Mouse (Mus musculus) CH12.LX (cell line): ENCODE results near the gene Qsox1. TPM values are rescaled to one million over a fixed set of nuclear protein-coding genes. Genes with fewer than 3 reads are reported as not detected.

Source experiments
- DNase-seq: peaks from one replicate; pipeline ENCODE4 v3.0.0-alpha.2; 2013; ENCODE audit errors: extremely low read depth
- H3K27ac ChIP-seq: 2 replicates; pipeline ENCODE4 v1.5.1; 2012; ENCODE audit warnings: low read depth, mild to moderate bottlenecking, control low read depth, moderate library complexity; ENCODE audit not compliant: insufficient read depth
- H3K27me3 ChIP-seq: replicated peaks from 2 replicates; pipeline ENCODE3; 2012; ENCODE audit warnings: inconsistent platforms
- H3K36me3 ChIP-seq, 2 experiments: replicated peaks in 1 of 2; 2 replicates each; pipeline versions ENCODE3 to v1.6.1; 2012; ENCODE audit warnings: inconsistent platforms in 1 of 2, low read length in 1 of 2, mild to moderate bottlenecking in 1 of 2, mixed read lengths in 1 of 2, moderate library complexity in 1 of 2; ENCODE audit not compliant: control insufficient read depth in 1 of 2, insufficient read depth in 1 of 2
- H3K4me1 ChIP-seq, 2 experiments: 2 replicates each; pipeline ENCODE4 v1.6.1; 2012; ENCODE audit warnings: inconsistent platforms in 1 of 2, moderate library complexity in 1 of 2; ENCODE audit not compliant: insufficient read depth in 2 of 2, control insufficient read depth in 1 of 2
- H3K4me2 ChIP-seq: 2 replicates; pipeline ENCODE4 v1.6.1; 2012; ENCODE audit warnings: low read depth, mild to moderate bottlenecking, control low read depth; ENCODE audit not compliant: poor library complexity, insufficient read depth, severe bottlenecking
- H3K4me3 ChIP-seq, 3 experiments: fragments of 150-350 bp in 1 of 3; sonication (generic) in 1 of 3; replicated peaks in 1 of 3; 2 replicates each; pipeline versions ENCODE3 to v1.5.1; 2011 to 2012; ENCODE audit warnings: low read depth in 2 of 3, low read length in 2 of 3, mild to moderate bottlenecking in 2 of 3, moderate library complexity in 2 of 3, control low read depth in 1 of 3, improper control_type of control experiment in 1 of 3, inconsistent platforms in 1 of 3, mixed read lengths in 1 of 3; ENCODE audit not compliant: poor library complexity in 1 of 3
- H3K79me2 ChIP-seq: replicated peaks from 2 replicates; pipeline ENCODE4 v1.6.1; 2012; ENCODE audit warnings: mild to moderate bottlenecking, moderate library complexity; ENCODE audit not compliant: control insufficient read depth, poor library complexity, insufficient read depth, severe bottlenecking; ENCODE audit errors: extremely low read depth
- H3K9ac ChIP-seq: 2 replicates; pipeline ENCODE4 v1.6.1; 2012; ENCODE audit warnings: low read depth, mild to moderate bottlenecking, control low read depth, moderate library complexity; ENCODE audit not compliant: insufficient read depth
- H3K9me3 ChIP-seq: replicated peaks from 2 replicates; pipeline ENCODE3; 2012; ENCODE audit warnings: low read length, inconsistent platforms, mixed read lengths
- CHD1 ChIP-seq: IDR thresholded peaks from 2 replicates; pipeline ENCODE4 v1.6.1; 2012; ENCODE audit warnings: low read depth, low read length, improper control_type of control experiment, inconsistent platforms
- ELF1 ChIP-seq: IDR thresholded peaks from 2 replicates; pipeline ENCODE4 v1.6.1; 2014; ENCODE audit warnings: low read depth, mild to moderate bottlenecking, inconsistent platforms, low read length, improper control_type of control experiment
- JUND ChIP-seq: conservative IDR thresholded peaks from 2 replicates; pipeline ENCODE4 v1.6.1; 2011; ENCODE audit warnings: low read depth, low read length, improper control_type of control experiment
- KAT2A ChIP-seq: IDR thresholded peaks from 2 replicates; pipeline ENCODE4 v1.6.1; 2012; ENCODE audit warnings: low read length, improper control_type of control experiment, inconsistent platforms; ENCODE audit not compliant: insufficient replicate concordance
- MAZ ChIP-seq: IDR thresholded peaks from 2 replicates; pipeline ENCODE4 v1.6.1; 2012; ENCODE audit warnings: low read depth, mild to moderate bottlenecking, inconsistent platforms, low read length, improper control_type of control experiment, moderate library complexity
- MXI1 ChIP-seq: IDR thresholded peaks from 2 replicates; pipeline ENCODE4 v1.6.1; 2011; ENCODE audit warnings: mild to moderate bottlenecking, low read depth, low read length, improper control_type of control experiment
- NELFE ChIP-seq: IDR thresholded peaks from 2 replicates; pipeline ENCODE4 v1.6.1; 2011; ENCODE audit warnings: low read depth, low read length, improper control_type of control experiment
- RAD21 ChIP-seq: IDR thresholded peaks from 2 replicates; pipeline ENCODE4 v1.6.1; 2011; ENCODE audit warnings: low read depth, mild to moderate bottlenecking, low read length, improper control_type of control experiment, moderate library complexity
- RCOR1 ChIP-seq: conservative IDR thresholded peaks from 2 replicates; pipeline ENCODE4 v1.6.1; 2012; ENCODE audit warnings: low read depth, mild to moderate bottlenecking, inconsistent platforms, low read length, improper control_type of control experiment
- SIN3A ChIP-seq: IDR thresholded peaks from 2 replicates; pipeline ENCODE4 v1.6.1; 2012; ENCODE audit warnings: low read length, improper control_type of control experiment, inconsistent platforms
- SMC3 ChIP-seq: IDR thresholded peaks from 2 replicates; pipeline ENCODE4 v1.6.1; 2011; ENCODE audit warnings: low read depth, low read length, improper control_type of control experiment
- USF1 ChIP-seq: IDR thresholded peaks from 2 replicates; pipeline ENCODE4 v1.6.1; 2014; ENCODE audit warnings: low read depth, mild to moderate bottlenecking, inconsistent platforms, low read length, improper control_type of control experiment
- USF2 ChIP-seq: conservative IDR thresholded peaks from 2 replicates; pipeline ENCODE4 v1.6.1; 2011; ENCODE audit warnings: low read depth, low read length, improper control_type of control experiment
- ZC3H11A ChIP-seq: IDR thresholded peaks from 2 replicates; pipeline ENCODE4 v1.6.1; 2012; ENCODE audit warnings: low read depth, mild to moderate bottlenecking, inconsistent platforms, low read length, improper control_type of control experiment
- ZMIZ1 ChIP-seq: IDR thresholded peaks from 2 replicates; pipeline ENCODE4 v1.6.1; 2012; ENCODE audit warnings: low read depth, mild to moderate bottlenecking, inconsistent platforms, low read length, improper control_type of control experiment
- ZNF384 ChIP-seq: IDR thresholded peaks from 2 replicates; pipeline ENCODE4 v1.6.1; 2012; ENCODE audit warnings: low read depth, low read length, improper control_type of control experiment, inconsistent platforms
- dilution Hi-C: fragments of 300-500 bp; cut with MboI; formaldehyde crosslinking; loops from 2 replicates; pipeline ENCODE4 v1.14.3; 2020; ENCODE audit warnings: low sequenced_read_pairs; ENCODE audit not compliant: extremely low pct_unique_long_range_greater_than_20kb, extremely low pct_ligation_motif_present
- in situ Hi-C: fragments of 300-500 bp; cut with MboI; formaldehyde crosslinking; loops from 3 replicates; pipeline ENCODE4 v1.14.3; 2019; ENCODE audit warnings: low sequenced_read_pairs, low pct_ligation_motif_present, low pct_unique_long_range_greater_than_20kb, mixed read lengths
- polyA plus RNA-seq: library from polyadenylated mRNA; unstranded; fragments of >175 nt; gene quantifications from 2 replicates; pipeline ENCODE4 v1.2.1, GENCODE M21; 2012; ENCODE audit warnings: low read depth; ENCODE audit not compliant: insufficient read length
- total RNA-seq, 2 experiments: library from RNA; depleted of rRNA; stranded (reverse); fragments of 300-350 nt in 1 of 2; fragments of >200 nt in 1 of 2; gene quantifications; 2 replicates each; pipeline ENCODE4 v1.2.3; 2012 to 2014

The Qsox1 gene
- total and polyA plus RNA-seq, 3 experiments: 8.6 to 13.7 (median 11.6) TPM

- Histone ChIP-seq H3K9me3 (peaks cover 5% of the 10 kb centered on the region), H3K79me2 (no peaks in the 10 kb centered on the region), H3K4me3 (no peak overlapping the region), H3K9ac (no peak overlapping the region), H3K36me3 (peaks cover under 1 to 64% of the 10 kb centered on the region in 2 experiments), H3K4me1 (no peaks in the 10 kb centered on the region), H3K27ac (no peak overlapping the region), H3K4me2 (no peak overlapping the region), H3K27me3 (no peaks in the 10 kb centered on the region)
- in situ Hi-C loops (no loop called here), dilution Hi-C loops (no loop called here)
- TF ChIP-seq JUND: no peak
- no peak for TF ChIP-seq SMC3
- TF ChIP-seq RCOR1: no peak
- TF ChIP-seq USF1: no peak
- TF ChIP-seq ZMIZ1: no peak
- TF ChIP-seq MAZ: no peak
- no peak for TF ChIP-seq ELF1
- no peak for TF ChIP-seq NELFE
- no peak for DNase-seq
Measured at GRCm38 (mm10) chr1:155798000-155798399, 14.7 kb downstream of the Qsox1 start.

GRCm38 (mm10) chr1:155797425-155797824 is 15.3 kb downstream of the Qsox1 start:
- Histone ChIP-seq H3K36me3 (peaks cover 3 to 65% of the 10 kb centered on the region in 2 experiments), H3K4me2 (no peak overlapping the region), H3K4me3 (no peak overlapping the region), H3K27me3 (no peaks in the 10 kb centered on the region), H3K9me3 (peaks cover 5% of the 10 kb centered on the region), H3K4me1 (no peaks in the 10 kb centered on the region), H3K79me2 (no peaks in the 10 kb centered on the region), H3K27ac (no peak overlapping the region), H3K9ac (no peak overlapping the region)
- in situ Hi-C loops: no loop called here
- TF ChIP-seq CHD1: no peak
- TF ChIP-seq SIN3A: no peak
- TF ChIP-seq USF2: no peak
- TF ChIP-seq ZNF384: no peak
- TF ChIP-seq KAT2A: no peak
- TF ChIP-seq ZC3H11A: no peak
- TF ChIP-seq RAD21: no peak
- TF ChIP-seq MXI1: no peak
- dilution Hi-C loops: no loop called here
- DNase-seq: no peak
